Mouse (Mus musculus): ENCODE data around the gene Fcmr. TPM values are rescaled to one million over a fixed set of nuclear protein-coding genes. Genes with fewer than 3 reads are reported as not detected.

The Fcmr gene
- polyA plus RNA-seq, 1 experiment: not detected

- TF ChIP-seq USF1 (IDR thresholded peaks at IDR 0.05; ENCODE audit: low read depth) (peak; percentile 21), MYOG (IDR thresholded peaks at IDR 0.05; ENCODE audit: control insufficient read depth, extremely low read depth, insufficient read length) (no peak)
- H3K36me3 ChIP-seq (ENCODE audit: control insufficient read depth, insufficient read depth): no peaks in the 10 kb centered on the region
- no peaks in the 10 kb centered on the region for H3K79me3 ChIP-seq (ENCODE audit: low read depth)
- H3K4me3 ChIP-seq (ENCODE audit: insufficient read depth, poor library complexity, severe bottlenecking): no peak within 1 kb of the TSS
- no peak within 1 kb of the TSS for H3ac ChIP-seq (ENCODE audit: control insufficient read depth, insufficient read length, low read depth)
- no peaks in the 10 kb centered on the region for H3K79me2 ChIP-seq (ENCODE audit: control insufficient read depth, insufficient read depth)
- H3K27me3 ChIP-seq (ENCODE audit: control insufficient read depth, insufficient read depth, insufficient read length): peaks cover 45% of the 10 kb centered on the region
Measured at GRCm38 (mm10) chr1:130826448-130826847, 39.0 kb upstream of the Fcmr start, which contains the start of gene Pigr. Gene Pigr, plus strand, starts transcription at chr1:130826684.

- TF ChIP-seq USF1 (IDR thresholded peaks at IDR 0.05; ENCODE audit: low read depth) (no peak), MAX (IDR thresholded peaks at IDR 0.05) (no peak), CTCF (IDR thresholded peaks at IDR 0.05; ENCODE audit: control insufficient read depth, insufficient read depth, insufficient read length) (no peak), CEBPB (IDR thresholded peaks at IDR 0.05; ENCODE audit: low read depth) (no peak)
- Histone ChIP-seq H3K79me3 (ENCODE audit: low read depth) (no peaks in the 10 kb centered on the region), H3K79me2 (ENCODE audit: control insufficient read depth, insufficient read depth) (no peaks in the 10 kb centered on the region), H3ac (ENCODE audit: control insufficient read depth, insufficient read length, low read depth) (no peak overlapping the region), H3K4me3 (ENCODE audit: insufficient read depth, poor library complexity, severe bottlenecking) (no peak overlapping the region), H3K36me3 (ENCODE audit: control insufficient read depth, insufficient read depth) (no peaks in the 10 kb centered on the region), H3K27me3 (ENCODE audit: control insufficient read depth, insufficient read depth, insufficient read length) (peaks cover 36% of the 10 kb centered on the region)
Measured at GRCm38 (mm10) chr1:130828656-130829055, 36.8 kb upstream of the Fcmr start.

- Histone ChIP-seq H3K36me3 (ENCODE audit: control insufficient read depth, insufficient read depth) (no peaks in the 10 kb centered on the region), H3K4me3 (ENCODE audit: insufficient read depth, poor library complexity, severe bottlenecking) (no peak overlapping the region), H3ac (ENCODE audit: control insufficient read depth, insufficient read length, low read depth) (no peak overlapping the region), H3K79me3 (ENCODE audit: low read depth) (no peaks in the 10 kb centered on the region), H3K79me2 (ENCODE audit: control insufficient read depth, insufficient read depth) (no peaks in the 10 kb centered on the region), H3K27me3 (ENCODE audit: control insufficient read depth, insufficient read depth, insufficient read length) (peaks cover 30% of the 10 kb centered on the region)
- TF ChIP-seq USF1 (IDR thresholded peaks at IDR 0.05; ENCODE audit: low read depth) (no peak), CTCF (IDR thresholded peaks at IDR 0.05; ENCODE audit: control insufficient read depth, insufficient read depth, insufficient read length) (no peak), CEBPB (IDR thresholded peaks at IDR 0.05; ENCODE audit: low read depth) (no peak), MYOG (IDR thresholded peaks at IDR 0.05; ENCODE audit: control insufficient read depth, extremely low read depth, insufficient read length) (no peak), MYOD1 (IDR thresholded peaks at IDR 0.05; ENCODE audit: control insufficient read depth, insufficient read length, low read depth) (no peak), FOSL1 (IDR thresholded peaks at IDR 0.05; ENCODE audit: insufficient read depth, low read length, poor library complexity, severe bottlenecking) (no peak), MAX (IDR thresholded peaks at IDR 0.05) (no peak)
Measured at GRCm38 (mm10) chr1:130829906-130830830, 35.3 kb upstream of the Fcmr start.

- Histone ChIP-seq H3ac (ENCODE audit: control insufficient read depth, insufficient read length, low read depth) (no peak overlapping the region), H3K36me3 (ENCODE audit: control insufficient read depth, insufficient read depth) (no peaks in the 10 kb centered on the region), H3K79me2 (ENCODE audit: control insufficient read depth, insufficient read depth) (no peaks in the 10 kb centered on the region), H3K79me3 (ENCODE audit: low read depth) (no peaks in the 10 kb centered on the region), H3K27me3 (ENCODE audit: control insufficient read depth, insufficient read depth, insufficient read length) (peaks cover 18% of the 10 kb centered on the region), H3K4me3 (ENCODE audit: insufficient read depth, poor library complexity, severe bottlenecking) (no peak overlapping the region)
- no peak for TF ChIP-seq CEBPB (IDR thresholded peaks at IDR 0.05; ENCODE audit: low read depth)
- TF ChIP-seq MYOG (IDR thresholded peaks at IDR 0.05; ENCODE audit: control insufficient read depth, extremely low read depth, insufficient read length): no peak
- no peak for TF ChIP-seq CTCF (IDR thresholded peaks at IDR 0.05; ENCODE audit: control insufficient read depth, insufficient read depth, insufficient read length)
- no peak for TF ChIP-seq USF1 (IDR thresholded peaks at IDR 0.05; ENCODE audit: low read depth)
- TF ChIP-seq FOSL1 (IDR thresholded peaks at IDR 0.05; ENCODE audit: insufficient read depth, low read length, poor library complexity, severe bottlenecking): no peak
- TF ChIP-seq MAX (IDR thresholded peaks at IDR 0.05): no peak
- TF ChIP-seq MYOD1 (IDR thresholded peaks at IDR 0.05; ENCODE audit: control insufficient read depth, insufficient read length, low read depth): no peak
Measured at GRCm38 (mm10) chr1:130832230-130833149, 33.0 kb upstream of the Fcmr start.

- Histone ChIP-seq H3K36me3 (ENCODE audit: control insufficient read depth, insufficient read depth) (no peaks in the 10 kb centered on the region), H3K4me3 (ENCODE audit: insufficient read depth, poor library complexity, severe bottlenecking) (no peak overlapping the region), H3ac (ENCODE audit: control insufficient read depth, insufficient read length, low read depth) (no peak overlapping the region), H3K79me3 (ENCODE audit: low read depth) (no peaks in the 10 kb centered on the region), H3K79me2 (ENCODE audit: control insufficient read depth, insufficient read depth) (no peaks in the 10 kb centered on the region), H3K27me3 (ENCODE audit: control insufficient read depth, insufficient read depth, insufficient read length) (peaks cover 6% of the 10 kb centered on the region)
- TF ChIP-seq MYOG (IDR thresholded peaks at IDR 0.05; ENCODE audit: control insufficient read depth, extremely low read depth, insufficient read length) (no peak), USF1 (IDR thresholded peaks at IDR 0.05; ENCODE audit: low read depth) (no peak), CTCF (IDR thresholded peaks at IDR 0.05; ENCODE audit: control insufficient read depth, insufficient read depth, insufficient read length) (no peak), MAX (IDR thresholded peaks at IDR 0.05) (no peak), FOSL1 (IDR thresholded peaks at IDR 0.05; ENCODE audit: insufficient read depth, low read length, poor library complexity, severe bottlenecking) (no peak), CEBPB (IDR thresholded peaks at IDR 0.05; ENCODE audit: low read depth) (no peak), MYOD1 (IDR thresholded peaks at IDR 0.05; ENCODE audit: control insufficient read depth, insufficient read length, low read depth) (no peak)
Measured at GRCm38 (mm10) chr1:130835161-130835936, 30.1 kb upstream of the Fcmr start.

Data from C2C12 (cell line).